Mouse (Mus musculus): Measurements from ENCODE around the gene Plppr5. TPM values are rescaled to one million over a fixed set of nuclear protein-coding genes. Genes with fewer than 3 reads are reported as not detected.
A peak's percentile ranks its signal among the peaks of the same experiment; 100 is the strongest.

Plppr5 gene
- 1.7 and 2.1 TPM in 2 replicates for polyA plus RNA-seq (2015; fragmentation: Nextera tagmentation; extraction: Ambion mirVana)

- no peaks in the 10 kb centered on the region for H3K9me3 ChIP-seq (ENCODE audit: control insufficient read depth, low read length)
- ATAC-seq (ENCODE audit: low FRiP score, low TSS enrichment) (no peak), DNase-seq (ENCODE audit: low spot score) (no peak)
- no peaks in the 10 kb centered on the region for H3K36me3 ChIP-seq (ENCODE audit: control insufficient read depth, insufficient read depth, low read length)
- peak within 1 kb of the TSS; percentile 68 for H3K4me2 ChIP-seq (replicated peaks; ENCODE audit: low read depth)
- H3K27ac ChIP-seq (replicated peaks): peak within 1 kb of the TSS; percentile 24; the same call in 1 of the 2 replicates
- no peaks in the 10 kb centered on the region for H3K4me1 ChIP-seq (replicated peaks; ENCODE audit: control insufficient read depth, insufficient read depth)
- no peaks in the 10 kb centered on the region for H3K27me3 ChIP-seq (ENCODE audit: control insufficient read depth, insufficient read depth, low read length)
- TF ChIP-seq EP300 (optimal IDR thresholded peaks at IDR 0.05): no peak
- no peak for TF ChIP-seq CTCF (IDR thresholded peaks at IDR 0.05; ENCODE audit: low read depth)
- WGBS: 23% methylated on average over 20 of the region's 20 CpGs
- H3K4me3 ChIP-seq (ENCODE audit: low read depth, low read length): peak within 1 kb of the TSS; percentile 52
- peak within 1 kb of the TSS; percentile 51 for H3K9ac ChIP-seq (ENCODE audit: low read length)
These were observed at the start of gene Plppr5 for GRCm38 (mm10) chr3:117574529-117575252. Plppr5 (plus strand) TSS chr3:117574836.

GRCm38 (mm10) chr3:117549899-117550298 is 24.7 kb upstream of the Plppr5 start:
- Histone ChIP-seq H3K36me3 (ENCODE audit: control insufficient read depth, insufficient read depth, low read length) (no peaks in the 10 kb centered on the region), H3K27me3 (ENCODE audit: control insufficient read depth, insufficient read depth, low read length) (no peaks in the 10 kb centered on the region), H3K27ac (replicated peaks) (no peak overlapping the region), H3K9me3 (ENCODE audit: control insufficient read depth, low read length) (no peaks in the 10 kb centered on the region), H3K4me3 (ENCODE audit: low read depth, low read length) (no peak overlapping the region), H3K9ac (ENCODE audit: low read length) (no peak overlapping the region), H3K4me2 (replicated peaks; ENCODE audit: low read depth) (no peak overlapping the region), H3K4me1 (replicated peaks; ENCODE audit: control insufficient read depth, insufficient read depth) (no peaks in the 10 kb centered on the region)
- ATAC-seq (ENCODE audit: low FRiP score, low TSS enrichment): no peak
- TF ChIP-seq CTCF (IDR thresholded peaks at IDR 0.05; ENCODE audit: low read depth) (no peak), EP300 (optimal IDR thresholded peaks at IDR 0.05) (no peak)
- 76% methylated on average over 5 of the region's 5 CpGs for WGBS
- no peak for DNase-seq (ENCODE audit: low spot score)

GRCm38 (mm10) chr3:117550526-117550925 is 24.1 kb upstream of the Plppr5 start:
- Histone ChIP-seq H3K4me1 (replicated peaks; ENCODE audit: control insufficient read depth, insufficient read depth) (no peaks in the 10 kb centered on the region), H3K9me3 (ENCODE audit: control insufficient read depth, low read length) (no peaks in the 10 kb centered on the region), H3K4me2 (replicated peaks; ENCODE audit: low read depth) (no peak overlapping the region), H3K27ac (replicated peaks) (no peak overlapping the region), H3K27me3 (ENCODE audit: control insufficient read depth, insufficient read depth, low read length) (no peaks in the 10 kb centered on the region), H3K9ac (ENCODE audit: low read length) (no peak overlapping the region), H3K36me3 (ENCODE audit: control insufficient read depth, insufficient read depth, low read length) (no peaks in the 10 kb centered on the region), H3K4me3 (ENCODE audit: low read depth, low read length) (no peak overlapping the region)
- ATAC-seq (ENCODE audit: low FRiP score, low TSS enrichment) (no peak), DNase-seq (ENCODE audit: low spot score) (no peak)
- TF ChIP-seq CTCF (IDR thresholded peaks at IDR 0.05; ENCODE audit: low read depth): no peak
- no peak for TF ChIP-seq EP300 (optimal IDR thresholded peaks at IDR 0.05)
- 81% methylated on average over 4 of the region's 4 CpGs for WGBS

- TF ChIP-seq CTCF (IDR thresholded peaks at IDR 0.05; ENCODE audit: low read depth) (no peak), EP300 (optimal IDR thresholded peaks at IDR 0.05) (no peak)
- ATAC-seq (ENCODE audit: low FRiP score, low TSS enrichment) (no peak), DNase-seq (ENCODE audit: low spot score) (no peak)
- Histone ChIP-seq H3K27me3 (ENCODE audit: control insufficient read depth, insufficient read depth, low read length) (no peaks in the 10 kb centered on the region), H3K4me3 (ENCODE audit: low read depth, low read length) (no peak overlapping the region), H3K4me2 (replicated peaks; ENCODE audit: low read depth) (no peak overlapping the region), H3K36me3 (ENCODE audit: control insufficient read depth, insufficient read depth, low read length) (no peaks in the 10 kb centered on the region), H3K27ac (replicated peaks) (no peak overlapping the region), H3K4me1 (replicated peaks; ENCODE audit: control insufficient read depth, insufficient read depth) (no peaks in the 10 kb centered on the region), H3K9me3 (ENCODE audit: control insufficient read depth, low read length) (no peaks in the 10 kb centered on the region), H3K9ac (ENCODE audit: low read length) (no peak overlapping the region)
- 38% methylated on average over 1 of the region's 1 CpGs for WGBS
These were observed 17.7 kb upstream of the Plppr5 start for GRCm38 (mm10) chr3:117556972-117557371.

- Histone ChIP-seq H3K9me3 (ENCODE audit: control insufficient read depth, low read length) (no peaks in the 10 kb centered on the region), H3K4me3 (ENCODE audit: low read depth, low read length) (peak overlapping the region; percentile 52), H3K27ac (replicated peaks) (peak overlapping the region; percentile 24; the same call in 1 of the 2 replicates), H3K36me3 (ENCODE audit: control insufficient read depth, insufficient read depth, low read length) (no peaks in the 10 kb centered on the region), H3K27me3 (ENCODE audit: control insufficient read depth, insufficient read depth, low read length) (no peaks in the 10 kb centered on the region), H3K4me1 (replicated peaks; ENCODE audit: control insufficient read depth, insufficient read depth) (no peaks in the 10 kb centered on the region), H3K9ac (ENCODE audit: low read length) (peak overlapping the region; percentile 51), H3K4me2 (replicated peaks; ENCODE audit: low read depth) (peak overlapping the region; percentile 68)
- DNase-seq (ENCODE audit: low spot score): no peak
- WGBS: under 1% methylated on average over 66 of the region's 74 CpGs
- TF ChIP-seq CTCF (IDR thresholded peaks at IDR 0.05; ENCODE audit: low read depth) (no peak), EP300 (optimal IDR thresholded peaks at IDR 0.05) (no peak)
- ATAC-seq (ENCODE audit: low FRiP score, low TSS enrichment): peak; percentile 38; the same call in 1 of the 2 replicates
These were observed 754 bp downstream of the Plppr5 start for GRCm38 (mm10) chr3:117575253-117575927.

GRCm38 (mm10) chr3:117575928-117576254 is 1.3 kb downstream of the Plppr5 start:
- Histone ChIP-seq H3K4me1 (replicated peaks; ENCODE audit: control insufficient read depth, insufficient read depth) (no peaks in the 10 kb centered on the region), H3K27ac (replicated peaks) (no peak overlapping the region), H3K9ac (ENCODE audit: low read length) (peak overlapping the region; percentile 51), H3K9me3 (ENCODE audit: control insufficient read depth, low read length) (no peaks in the 10 kb centered on the region), H3K4me3 (ENCODE audit: low read depth, low read length) (peak overlapping the region; percentile 52), H3K27me3 (ENCODE audit: control insufficient read depth, insufficient read depth, low read length) (no peaks in the 10 kb centered on the region), H3K36me3 (ENCODE audit: control insufficient read depth, insufficient read depth, low read length) (no peaks in the 10 kb centered on the region), H3K4me2 (replicated peaks; ENCODE audit: low read depth) (peak overlapping the region; percentile 68)
- ATAC-seq (ENCODE audit: low FRiP score, low TSS enrichment): no peak
- DNase-seq (ENCODE audit: low spot score): no peak
- 25% methylated on average over 3 of the region's 3 CpGs for WGBS
- TF ChIP-seq EP300 (optimal IDR thresholded peaks at IDR 0.05): no peak
